Mouse (Mus musculus) neural tube, embryonic 13.5 days (tissue): ENCODE measurements at regions not wholly inside any gene's neighbourhood (a gene's known extent, or its start where the extent isn't known, plus 50 kb on each side); places are given as distances from the start of the nearest gene placed in this dataset.
A peak's percentile ranks its signal among the peaks of the same experiment; 100 is the strongest.

Experiments used
- ATAC-seq: fragments of 200-750 bp; cut with Nextera tagmentation; 2 replicates; pipeline ENCODE4 v1.8.0; 2017; ENCODE audit warnings: low read depth, mild to moderate bottlenecking, moderate TSS enrichment, moderate library complexity
- H3K27ac ChIP-seq: fragments of 300-500 bp; sonication (generic); replicated peaks from 2 replicates; pipeline ENCODE4 v1.5.1; 2015; ENCODE audit warnings: moderate library complexity, mild to moderate bottlenecking, inconsistent platforms
- H3K27me3 ChIP-seq: fragments of 300-500 bp; sonication (generic); 2 replicates; pipeline ENCODE4 v1.6.1; 2015; ENCODE audit warnings: mild to moderate bottlenecking, inconsistent platforms
- H3K36me3 ChIP-seq: fragments of 300-500 bp; sonication (generic); 2 replicates; pipeline ENCODE4 v1.6.1; 2015; ENCODE audit warnings: mild to moderate bottlenecking, inconsistent platforms
- H3K4me1 ChIP-seq: fragments of 300-500 bp; sonication (generic); replicated peaks from 2 replicates; pipeline ENCODE4 v1.6.1; 2015; ENCODE audit warnings: inconsistent platforms
- H3K4me2 ChIP-seq: fragments of 300-500 bp; sonication (generic); 2 replicates; pipeline ENCODE4 v1.6.1; 2015; ENCODE audit warnings: inconsistent platforms, mild to moderate bottlenecking, moderate library complexity
- H3K4me3 ChIP-seq: fragments of 300-500 bp; sonication (generic); 2 replicates; pipeline ENCODE4 v1.5.1; 2015; ENCODE audit warnings: mild to moderate bottlenecking, inconsistent platforms
- H3K9ac ChIP-seq: fragments of 300-500 bp; sonication (generic); 2 replicates; pipeline ENCODE4 v1.6.1; 2015; ENCODE audit warnings: moderate library complexity, mild to moderate bottlenecking, inconsistent platforms
- H3K9me3 ChIP-seq: fragments of 300-500 bp; sonication (generic); 2 replicates; pipeline ENCODE4 v1.6.1; 2016; ENCODE audit warnings: inconsistent platforms
- WGBS: fragments of 180-500 bp; shearing (Covaris S2); methylation state at CpG from one replicate; pipeline ENCODE4 v1.1.7; 2015; 5-methylcytosine and 5-hydroxymethylcytosine counted together

GRCm38 (mm10) chr3:100773237-100773636 lies 52.0 kb upstream of the Vtcn1 start:
- Histone ChIP-seq H3K9me3 (no peaks in the 10 kb centered on the region), H3K27ac (no peak overlapping the region), H3K36me3 (no peaks in the 10 kb centered on the region), H3K4me2 (no peak overlapping the region), H3K4me3 (no peak overlapping the region), H3K9ac (no peak overlapping the region), H3K27me3 (no peaks in the 10 kb centered on the region), H3K4me1 (0 out of 2 replicates have a peak, but pooled peaks cover 4% of the 10 kb centered on the region)
- 48% methylated on average over 6 of the region's 6 CpGs for WGBS
- ATAC-seq = no peak

GRCm38 (mm10) chr3:100771363-100771762 lies 53.9 kb upstream of the Vtcn1 start:
- no peak for ATAC-seq
- no peaks in the 10 kb centered on the region for H3K27me3 ChIP-seq
- H3K4me1 ChIP-seq = 0 out of 2 replicates have a peak, but pooled peaks cover 5% of the 10 kb centered on the region
- no peak overlapping the region for H3K4me2 ChIP-seq
- H3K4me3 ChIP-seq = no peak overlapping the region
- no peaks in the 10 kb centered on the region for H3K36me3 ChIP-seq
- WGBS = 83% methylated on average over 4 of the region's 4 CpGs
- H3K27ac ChIP-seq = no peak overlapping the region
- H3K9ac ChIP-seq = no peak overlapping the region
- H3K9me3 ChIP-seq = no peaks in the 10 kb centered on the region

GRCm38 (mm10) chr3:100770841-100771240 lies 54.4 kb upstream of the Vtcn1 start:
- no peaks in the 10 kb centered on the region for H3K9me3 ChIP-seq
- no peak overlapping the region for H3K4me3 ChIP-seq
- 85% methylated on average over 3 of the region's 3 CpGs for WGBS
- H3K4me1 ChIP-seq = 0 out of 2 replicates have a peak, but pooled peaks cover 5% of the 10 kb centered on the region
- H3K36me3 ChIP-seq = no peaks in the 10 kb centered on the region
- H3K27me3 ChIP-seq = no peaks in the 10 kb centered on the region
- H3K27ac ChIP-seq = no peak overlapping the region
- no peak overlapping the region for H3K4me2 ChIP-seq
- no peak overlapping the region for H3K9ac ChIP-seq
- ATAC-seq = no peak

- 84% methylated on average over 4 of the region's 4 CpGs for WGBS
- Histone ChIP-seq H3K4me1 (0 out of 2 replicates have a peak, but pooled peaks cover 5% of the 10 kb centered on the region), H3K4me2 (no peak overlapping the region), H3K9ac (no peak overlapping the region), H3K36me3 (no peaks in the 10 kb centered on the region), H3K9me3 (no peaks in the 10 kb centered on the region), H3K27ac (no peak overlapping the region), H3K4me3 (no peak overlapping the region), H3K27me3 (no peaks in the 10 kb centered on the region)
- ATAC-seq = no peak
Measured at GRCm38 (mm10) chr3:100769146-100769545, 56.1 kb upstream of the Vtcn1 start.

GRCm38 (mm10) chr3:100768170-100768624 lies 57.1 kb upstream of the Vtcn1 start:
- ATAC-seq = peak; percentile 59; the same call in 1 of the 2 replicates
- Histone ChIP-seq H3K9ac (peak overlapping the region; percentile 35; the same call in 1 of the 2 replicates), H3K27ac (no peak overlapping the region), H3K4me1 (0 out of 2 replicates have a peak, but pooled peaks cover 5% of the 10 kb centered on the region), H3K36me3 (no peaks in the 10 kb centered on the region), H3K27me3 (no peaks in the 10 kb centered on the region), H3K9me3 (no peaks in the 10 kb centered on the region), H3K4me2 (peak overlapping the region; percentile 23), H3K4me3 (no peak overlapping the region)
- 47% methylated on average over 15 of the region's 15 CpGs for WGBS

- Histone ChIP-seq H3K9me3 (no peaks in the 10 kb centered on the region), H3K4me1 (0 out of 2 replicates have a peak, but pooled peaks cover 5% of the 10 kb centered on the region), H3K9ac (no peak overlapping the region), H3K4me3 (no peak overlapping the region), H3K27me3 (no peaks in the 10 kb centered on the region), H3K27ac (no peak overlapping the region), H3K4me2 (no peak overlapping the region), H3K36me3 (no peaks in the 10 kb centered on the region)
- no peak for ATAC-seq
- WGBS = 86% methylated on average over 7 of the region's 7 CpGs
Measured at GRCm38 (mm10) chr3:100765323-100765722, 59.9 kb upstream of the Vtcn1 start.

GRCm38 (mm10) chr3:100762895-100763294 lies 62.4 kb upstream of the Vtcn1 start:
- H3K9me3 ChIP-seq = no peaks in the 10 kb centered on the region
- no peaks in the 10 kb centered on the region for H3K27me3 ChIP-seq
- H3K4me1 ChIP-seq = no peaks in the 10 kb centered on the region
- H3K9ac ChIP-seq = no peak overlapping the region
- no peak overlapping the region for H3K4me3 ChIP-seq
- ATAC-seq = no peak
- no peak overlapping the region for H3K4me2 ChIP-seq
- no peaks in the 10 kb centered on the region for H3K36me3 ChIP-seq
- no peak overlapping the region for H3K27ac ChIP-seq

- Histone ChIP-seq H3K9ac (no peak overlapping the region), H3K27me3 (no peaks in the 10 kb centered on the region), H3K4me3 (no peak overlapping the region), H3K9me3 (no peaks in the 10 kb centered on the region), H3K4me1 (no peaks in the 10 kb centered on the region), H3K36me3 (no peaks in the 10 kb centered on the region), H3K27ac (no peak overlapping the region), H3K4me2 (no peak overlapping the region)
- ATAC-seq = no peak
- WGBS = 84% methylated on average over 3 of the region's 3 CpGs
Measured at GRCm38 (mm10) chr3:100759091-100759941, 65.9 kb upstream of the Vtcn1 start.

GRCm38 (mm10) chr3:100754677-100755076 lies 69.4 kb upstream of the Man1a2 start:
- no peak overlapping the region for H3K4me3 ChIP-seq
- ATAC-seq = no peak
- H3K9me3 ChIP-seq = no peaks in the 10 kb centered on the region
- no peak overlapping the region for H3K4me2 ChIP-seq
- WGBS = 67% methylated on average over 1 of the region's 1 CpGs
- H3K4me1 ChIP-seq = no peaks in the 10 kb centered on the region
- no peaks in the 10 kb centered on the region for H3K36me3 ChIP-seq
- no peak overlapping the region for H3K9ac ChIP-seq
- no peak overlapping the region for H3K27ac ChIP-seq
- H3K27me3 ChIP-seq = no peaks in the 10 kb centered on the region

GRCm38 (mm10) chr3:100751211-100751610 lies 65.9 kb upstream of the Man1a2 start:
- peaks cover 5% of the 10 kb centered on the region; the same call in 1 of the 2 replicates for H3K4me1 ChIP-seq
- H3K4me2 ChIP-seq = no peak overlapping the region
- H3K27ac ChIP-seq = no peak overlapping the region
- no peaks in the 10 kb centered on the region for H3K27me3 ChIP-seq
- no peaks in the 10 kb centered on the region for H3K36me3 ChIP-seq
- H3K9ac ChIP-seq = no peak overlapping the region
- H3K9me3 ChIP-seq = no peaks in the 10 kb centered on the region
- H3K4me3 ChIP-seq = no peak overlapping the region
- ATAC-seq = no peak
- WGBS = 76% methylated on average over 1 of the region's 1 CpGs

GRCm38 (mm10) chr3:100748727-100749126 lies 63.4 kb upstream of the Man1a2 start:
- ATAC-seq = no peak
- no peak overlapping the region for H3K27ac ChIP-seq
- H3K9ac ChIP-seq = no peak overlapping the region
- H3K36me3 ChIP-seq = no peaks in the 10 kb centered on the region
- no peaks in the 10 kb centered on the region for H3K9me3 ChIP-seq
- 83% methylated on average over 6 of the region's 6 CpGs for WGBS
- H3K4me2 ChIP-seq = no peak overlapping the region
- H3K4me1 ChIP-seq = peaks cover 5% of the 10 kb centered on the region; the same call in 1 of the 2 replicates
- H3K27me3 ChIP-seq = no peaks in the 10 kb centered on the region
- no peak overlapping the region for H3K4me3 ChIP-seq

GRCm38 (mm10) chr3:100748309-100748691 lies 63.0 kb upstream of the Man1a2 start:
- H3K36me3 ChIP-seq = no peaks in the 10 kb centered on the region
- no peak overlapping the region for H3K9ac ChIP-seq
- no peaks in the 10 kb centered on the region for H3K27me3 ChIP-seq
- no peaks in the 10 kb centered on the region for H3K9me3 ChIP-seq
- WGBS = 92% methylated on average over 2 of the region's 2 CpGs
- no peak overlapping the region for H3K4me3 ChIP-seq
- no peak overlapping the region for H3K4me2 ChIP-seq
- no peak for ATAC-seq
- no peak overlapping the region; the same call in 1 of the 2 replicates for H3K27ac ChIP-seq
- H3K4me1 ChIP-seq = peaks cover 5% of the 10 kb centered on the region; the same call in 1 of the 2 replicates
